Mouse (Mus musculus) adrenal gland, adult 8-10 months (tissue): Measurements from ENCODE around the gene Apon. TPM values are rescaled to one million over a fixed set of nuclear protein-coding genes. Genes with fewer than 3 reads are reported as not detected.
"Not testable (repeated sequence)": the region's sequence is repeated elsewhere in the genome, so short reads cannot be mapped to it uniquely, and the experiment has no call there.

Experiments used
- DNase-seq: peaks from one replicate; pipeline ENCODE4 v3.0.0; 2022
- total RNA-seq, 4 experiments: library from RNA; stranded (reverse); gene quantifications; 2 replicates each; pipeline ENCODE4 v1.2.4; 2022

Apon gene
- total RNA-seq, 4 experiments from 2014 or later = 0.56 TPM; not detected in 3

GRCm38 (mm10) chr10:128275374-128275773 lies 21.5 kb downstream of the Apon start:
- not testable (repeated sequence) for DNase-seq

GRCm38 (mm10) chr10:128278158-128278557 lies 24.3 kb downstream of the Apon start:
- DNase-seq = no peak

GRCm38 (mm10) chr10:128280943-128281342 lies 27.0 kb downstream of the Apon start:
- no peak for DNase-seq

GRCm38 (mm10) chr10:128281682-128282081 lies 27.8 kb downstream of the Apon start:
- no peak for DNase-seq

- no peak for DNase-seq
Measured at GRCm38 (mm10) chr10:128282886-128283450, 29.1 kb downstream of the Apon start.

GRCm38 (mm10) chr10:128283604-128284579 lies 30.0 kb downstream of the Apon start:
- peak; percentile 46 for DNase-seq

GRCm38 (mm10) chr10:128290594-128290993 lies 36.7 kb downstream of the Apon start:
- DNase-seq = not testable (repeated sequence)

- no peak for DNase-seq
Measured at GRCm38 (mm10) chr10:128296370-128297090, 42.6 kb downstream of the Apon start.

GRCm38 (mm10) chr10:128297221-128297620 lies 43.3 kb downstream of the Apon start:
- DNase-seq = no peak

- DNase-seq = no peak
Measured at GRCm38 (mm10) chr10:128297622-128298021, 43.7 kb downstream of the Apon start.

- DNase-seq = no peak
Measured at GRCm38 (mm10) chr10:128298243-128298642, 44.3 kb downstream of the Apon start.

GRCm38 (mm10) chr10:128298702-128299171 lies 44.8 kb downstream of the Apon start, which contains the start of gene Il23a:
Il23a (minus strand) TSS chr10:128298752.
- no peak for DNase-seq

GRCm38 (mm10) chr10:128302357-128302756 lies 48.5 kb downstream of the Apon start:
- DNase-seq = no peak

GRCm38 (mm10) chr10:128302785-128303125 lies 48.9 kb downstream of the Apon start:
- no peak for DNase-seq

GRCm38 (mm10) chr10:128303126-128304021 lies 49.5 kb downstream of the Apon start, which contains the start of gene Pan2:
Pan2 (plus strand) TSS chr10:128303335.
- DNase-seq = peak; percentile 99

Other genes with a start within 250 kb of the Apon start
- under 1 TPM in 1 of 4 experiments, not detected in 3; 0.51 TPM for gene Hsd17b6, start 246.5 kb upstream of the Apon start, total RNA-seq
- 1 to 10 TPM; 2.1 to 3.5 (median 3.0) TPM for gene Prim1, start 238.9 kb upstream of the Apon start, total RNA-seq
- 100 to 1,000 TPM; 560 to 666 (median 578) TPM for gene Naca, start 218.5 kb upstream of the Apon start, total RNA-seq
- gene Ptges3, start 195.1 kb upstream of the Apon start, total RNA-seq = 100 to 1,000 TPM; 128 to 203 (median 146) TPM
- 1,000 to 10,000 TPM; 1,737 to 2,601 (median 2,176) TPM for gene Atp5b, start 170.8 kb upstream of the Apon start, total RNA-seq
- gene Baz2a, start 162.5 kb upstream of the Apon start, total RNA-seq = 10 to 100 TPM; 52.9 to 78.0 (median 62.7) TPM
- gene Rbms2, start 73.8 kb upstream of the Apon start, total RNA-seq = 100 to 1,000 TPM in 2 of 4 experiments, 10 to 100 TPM in 2; 83.6 to 110 (median 99.3) TPM
- 1 to 10 TPM; 2.5 to 4.2 (median 3.5) TPM for gene Gls2, start 59.6 kb upstream of the Apon start, total RNA-seq
- gene Spryd4, start 42.3 kb upstream of the Apon start, total RNA-seq = 10 to 100 TPM; 15.3 to 17.3 (median 16.9) TPM
- not detected for gene Mip, start 28.3 kb upstream of the Apon start, total RNA-seq
- 10 to 100 TPM in 2 of 4 experiments, 1 to 10 TPM in 2; 8.0 to 14.4 (median 11.1) TPM for gene Timeless, start 22.0 kb upstream of the Apon start, total RNA-seq
- 10 to 100 TPM in 2 of 4 experiments, 1 to 10 TPM in 2; 1.6 to 14.7 (median 6.9) TPM for gene Apof, start 14.6 kb downstream of the Apon start, total RNA-seq
- 10 to 100 TPM; 46.9 to 69.7 (median 57.7) TPM for gene Stat2, start 16.5 kb downstream of the Apon start, total RNA-seq
- under 1 TPM in 2 of 4 experiments, not detected in 2; 0.22 to 0.28 TPM for gene Il23a, start 44.7 kb downstream of the Apon start, total RNA-seq
- 10 to 100 TPM; 17.5 to 35.4 (median 24.2) TPM for gene Pan2, start 49.2 kb downstream of the Apon start, total RNA-seq
- 100 to 1,000 TPM; 172 to 202 (median 177) TPM for gene Cnpy2, start 68.4 kb downstream of the Apon start, total RNA-seq
- 100 to 1,000 TPM; 197 to 297 (median 255) TPM for gene Cs, start 83.6 kb downstream of the Apon start, total RNA-seq
- 100 to 1,000 TPM in 2 of 4 experiments, 10 to 100 TPM in 2; 72.2 to 114 (median 86.6) TPM for gene Coq10a, start 114.9 kb downstream of the Apon start, total RNA-seq
- 10 to 100 TPM; 53.7 to 90.5 (median 68.1) TPM for gene Ankrd52, start 123.0 kb downstream of the Apon start, total RNA-seq
- gene Slc39a5, start 147.1 kb downstream of the Apon start, total RNA-seq = under 1 TPM in 2 of 4 experiments, not detected in 2; 0.24 to 0.40 TPM
- 10 to 100 TPM; 76.6 to 93.8 (median 86.8) TPM for gene Nabp2, start 157.4 kb downstream of the Apon start, total RNA-seq
- 10 to 100 TPM; 39.1 to 55.4 (median 50.8) TPM for gene Rnf41, start 157.6 kb downstream of the Apon start, total RNA-seq
- gene Smarcc2, start 205.2 kb downstream of the Apon start, total RNA-seq = 100 to 1,000 TPM; 103 to 155 (median 127) TPM
- 100 to 1,000 TPM; 760 to 841 (median 820) TPM for gene Myl6, start 240.0 kb downstream of the Apon start, total RNA-seq
- 10 to 100 TPM in 2 of 4 experiments, 1 to 10 TPM in 2; 4.8 to 11.6 (median 7.9) TPM for gene Myl6b, start 244.6 kb downstream of the Apon start, total RNA-seq